ENCODE assay signal across 11 mouse cellular contexts in genomic region chr2:131134826-131135400, GRCm38 (mm10). TPM values are rescaled to one million over a fixed set of nuclear protein-coding genes. Genes with fewer than 3 reads are reported as not detected.
DNase-seq lines count a peak whose midpoint lies in the region; ATAC-seq and TF ChIP-seq lines count a peak whose summit lies in the region.
"Had no signal": no experiment of that assay in that cellular context is flagged by ENCODE, and none has a peak within 500 bp of the region (broad histone marks: within the 10 kb centered on the region; RNA-seq: fewer than 3 reads in every experiment).

No protein-coding gene starts in this region.

- 79% methylated on average over 8 of the region's 8 CpGs for WGBS in forebrain, embryonic 10.5 days
- WGBS in forebrain, postnatal 0 days: 90% methylated on average over 8 of the region's 8 CpGs
- 76% methylated on average over 8 of the region's 8 CpGs for WGBS in lung, embryonic 15.5 days
- 76% methylated on average over 8 of the region's 8 CpGs for WGBS in embryonic facial prominence, embryonic 12.5 days

- H3K36me3 ChIP-seq in forebrain, embryonic 10.5 days (replicated peaks): peaks cover 23% of the 10 kb centered on the region; the same call in 1 of the 2 replicates
- no peaks in the 10 kb centered on the region for H3K36me3 ChIP-seq in forebrain, postnatal 0 days (ENCODE audit: insufficient read depth)
- 0 out of 2 replicates have a peak, but pooled peaks cover 3% of the 10 kb centered on the region for H3K36me3 ChIP-seq in lung, embryonic 15.5 days
- peaks cover 58% of the 10 kb centered on the region for H3K36me3 ChIP-seq in embryonic facial prominence, embryonic 12.5 days
- H3K36me3 ChIP-seq: neural tube, embryonic 12.5 days had no signal

- no peaks in the 10 kb centered on the region for H3K9me3 ChIP-seq in forebrain, embryonic 10.5 days
- no peaks in the 10 kb centered on the region for H3K9me3 ChIP-seq in forebrain, postnatal 0 days (ENCODE audit: low read length)
- no peaks in the 10 kb centered on the region for H3K9me3 ChIP-seq in lung, embryonic 15.5 days
- no peaks in the 10 kb centered on the region for H3K9me3 ChIP-seq in embryonic facial prominence, embryonic 12.5 days
- H3K9me3 ChIP-seq: neural tube, embryonic 12.5 days had no signal

- H3K9ac ChIP-seq in forebrain, postnatal 0 days: no peak overlapping the region
- no peak overlapping the region for H3K9ac ChIP-seq in lung, embryonic 15.5 days
- H3K9ac ChIP-seq in embryonic facial prominence, embryonic 12.5 days: no peak overlapping the region
- H3K9ac ChIP-seq: neural tube, embryonic 12.5 days had no signal

- H3K4me3 ChIP-seq in forebrain, embryonic 10.5 days: no peak overlapping the region
- no peak overlapping the region for H3K4me3 ChIP-seq in forebrain, postnatal 0 days (ENCODE audit: low read depth, low read length)
- no peak overlapping the region for H3K4me3 ChIP-seq in lung, embryonic 15.5 days
- no peak overlapping the region for H3K4me3 ChIP-seq in embryonic facial prominence, embryonic 12.5 days
- H3K4me3 ChIP-seq: neural tube, embryonic 12.5 days had no signal

- H3K27ac ChIP-seq in forebrain, embryonic 10.5 days: peak overlapping the region; percentile 66
- H3K27ac ChIP-seq in forebrain, postnatal 0 days (ENCODE audit: low read depth, low read length): no peak overlapping the region
- peak overlapping the region; percentile 69 for H3K27ac ChIP-seq in lung, embryonic 15.5 days
- peak overlapping the region; percentile 51; the same call in 1 of the 2 replicates for H3K27ac ChIP-seq in embryonic facial prominence, embryonic 12.5 days
- H3K27ac ChIP-seq: neural tube, embryonic 12.5 days had no signal

- no peaks in the 10 kb centered on the region for H3K27me3 ChIP-seq in forebrain, embryonic 10.5 days (ENCODE audit: poor library complexity, severe bottlenecking)
- H3K27me3 ChIP-seq in forebrain, postnatal 0 days (ENCODE audit: insufficient read depth, low read length): no peaks in the 10 kb centered on the region
- H3K27me3 ChIP-seq in lung, embryonic 15.5 days: no peaks in the 10 kb centered on the region
- H3K27me3 ChIP-seq in embryonic facial prominence, embryonic 12.5 days: no peaks in the 10 kb centered on the region
- H3K27me3 ChIP-seq: neural tube, embryonic 12.5 days had no signal

- no peak for TF ChIP-seq CTCF in forebrain, postnatal 0 days (IDR thresholded peaks at IDR 0.05; ENCODE audit: low read depth)

- ATAC-seq in forebrain, postnatal 0 days: no peak
- ATAC-seq in lung, embryonic 15.5 days (ENCODE audit: borderline replicate concordance, extremely low read depth, low FRiP score, low TSS enrichment): no peak
- ATAC-seq in embryonic facial prominence, embryonic 12.5 days (ENCODE audit: insufficient number of reproducible peaks, insufficient read depth, low FRiP score, low TSS enrichment): no peak
- no peak for ATAC-seq in granulocyte monocyte progenitor cell, adult 5-6 weeks (replicated peaks; ENCODE audit: poor library complexity, severe bottlenecking)

- H3K4me2 ChIP-seq in forebrain, postnatal 0 days (ENCODE audit: low read depth): no peak overlapping the region
- H3K4me2 ChIP-seq in lung, embryonic 15.5 days: no peak overlapping the region
- no peak overlapping the region for H3K4me2 ChIP-seq in embryonic facial prominence, embryonic 12.5 days (replicated peaks)
- H3K4me2 ChIP-seq: neural tube, embryonic 12.5 days had no signal

- no peak for DNase-seq in forebrain, embryonic 10.5 days (ENCODE audit: extremely low spot score, low spot score)
- DNase-seq in forebrain, postnatal 0 days: no peak
- no peak for DNase-seq in lung, postnatal 4 days
- peak; percentile 36 for DNase-seq in liver
- no peak for DNase-seq in embryo, embryonic 11 days
- DNase-seq: cerebellum, adult 9-10 months had no signal

- peaks cover 33% of the 10 kb centered on the region for H3K4me1 ChIP-seq in forebrain, embryonic 10.5 days
- no peaks in the 10 kb centered on the region for H3K4me1 ChIP-seq in forebrain, postnatal 0 days (ENCODE audit: insufficient read depth)
- H3K4me1 ChIP-seq in lung, embryonic 15.5 days: peaks cover 15% of the 10 kb centered on the region
- peaks cover 15% of the 10 kb centered on the region for H3K4me1 ChIP-seq in embryonic facial prominence, embryonic 12.5 days
- H3K4me1 ChIP-seq: neural tube, embryonic 12.5 days had no signal

RNA-seq across cellular contexts. Expression of gene Gm11037, which starts 1.6 kb away (rescaled TPM):
- not detected in 2 replicates for polyA plus RNA-seq in forebrain, embryonic 10.5 days (2016; fragmentation: Nextera tagmentation; extraction: Ambion mirVana)
- total RNA-seq in forebrain, postnatal 0 days (2014; rRNA removed): not detected in 2 replicates
- not detected in 2 replicates for polyA plus RNA-seq in forebrain, postnatal 0 days (2015; fragmentation: Nextera tagmentation; extraction: Ambion mirVana)
- not detected in 2 replicates for polyA plus RNA-seq in lung, embryonic 15.5 days (2015; fragmentation: Nextera tagmentation; extraction: Ambion mirVana)
- not detected in 2 replicates for polyA plus RNA-seq in embryonic facial prominence, embryonic 12.5 days (2016; fragmentation: Nextera tagmentation; extraction: Ambion mirVana)
- total RNA-seq in granulocyte monocyte progenitor cell, adult 5-6 weeks (2014; fragmentation: Nextera tagmentation): not detected in 2 replicates
- not detected in 2 replicates for total RNA-seq in granulocyte monocyte progenitor cell, adult 5-6 weeks (2017)
- total RNA-seq: layer of hippocampus, postnatal 25 days had no signal
- polyA plus RNA-seq: neural tube, embryonic 12.5 days had no signal

RNA-seq across cellular contexts. Expression of gene Hspa12b, which starts 7.8 kb away (rescaled TPM):
- 8.4 and 8.7 TPM in 2 replicates for polyA plus RNA-seq in forebrain, embryonic 10.5 days (2016; fragmentation: Nextera tagmentation; extraction: Ambion mirVana)
- total RNA-seq in forebrain, postnatal 0 days (2014; rRNA removed): 5.3 and 6.3 TPM in 2 replicates
- 2.2 and 2.4 TPM in 2 replicates for polyA plus RNA-seq in forebrain, postnatal 0 days (2015; fragmentation: Nextera tagmentation; extraction: Ambion mirVana)
- polyA plus RNA-seq in lung, embryonic 15.5 days (2015; fragmentation: Nextera tagmentation; extraction: Ambion mirVana): 15.0 and 16.5 TPM in 2 replicates
- polyA plus RNA-seq in embryonic facial prominence, embryonic 12.5 days (2016; fragmentation: Nextera tagmentation; extraction: Ambion mirVana): 15.9 and 17.7 TPM in 2 replicates
- total RNA-seq in granulocyte monocyte progenitor cell, adult 5-6 weeks (2014; fragmentation: Nextera tagmentation): not detected in 2 replicates
- not detected in 2 replicates for total RNA-seq in granulocyte monocyte progenitor cell, adult 5-6 weeks (2017)

RNA-seq across cellular contexts. Expression of gene 1700037H04Rik, which starts 25.0 kb away (rescaled TPM):
- polyA plus RNA-seq in forebrain, embryonic 10.5 days (2016; fragmentation: Nextera tagmentation; extraction: Ambion mirVana): 128 and 129 TPM in 2 replicates
- 47.2 and 95.0 TPM in 2 replicates for total RNA-seq in forebrain, postnatal 0 days (2014; rRNA removed)
- 94.0 and 96.2 TPM in 2 replicates for polyA plus RNA-seq in forebrain, postnatal 0 days (2015; fragmentation: Nextera tagmentation; extraction: Ambion mirVana)
- polyA plus RNA-seq in lung, embryonic 15.5 days (2015; fragmentation: Nextera tagmentation; extraction: Ambion mirVana): 60.4 and 61.5 TPM in 2 replicates
- 74.1 and 79.5 TPM in 2 replicates for polyA plus RNA-seq in embryonic facial prominence, embryonic 12.5 days (2016; fragmentation: Nextera tagmentation; extraction: Ambion mirVana)
- total RNA-seq in granulocyte monocyte progenitor cell, adult 5-6 weeks (2014; fragmentation: Nextera tagmentation): 66.9 and 115 TPM in 2 replicates
- 30.3 and 40.6 TPM in 2 replicates for total RNA-seq in granulocyte monocyte progenitor cell, adult 5-6 weeks (2017)

RNA-seq across cellular contexts. Expression of gene Cenpb, which starts 45.0 kb away (rescaled TPM):
- 8.9 and 10.0 TPM in 2 replicates for polyA plus RNA-seq in forebrain, embryonic 10.5 days (2016; fragmentation: Nextera tagmentation; extraction: Ambion mirVana)
- 113 and 120 TPM in 2 replicates for total RNA-seq in forebrain, postnatal 0 days (2014; rRNA removed)
- 13.0 and 17.9 TPM in 2 replicates for polyA plus RNA-seq in forebrain, postnatal 0 days (2015; fragmentation: Nextera tagmentation; extraction: Ambion mirVana)
- 12.6 and 14.1 TPM in 2 replicates for polyA plus RNA-seq in lung, embryonic 15.5 days (2015; fragmentation: Nextera tagmentation; extraction: Ambion mirVana)
- 12.6 and 14.8 TPM in 2 replicates for polyA plus RNA-seq in embryonic facial prominence, embryonic 12.5 days (2016; fragmentation: Nextera tagmentation; extraction: Ambion mirVana)
- 14.3 and 24.3 TPM in 2 replicates for total RNA-seq in granulocyte monocyte progenitor cell, adult 5-6 weeks (2014; fragmentation: Nextera tagmentation)
- total RNA-seq in granulocyte monocyte progenitor cell, adult 5-6 weeks (2017): 16.1 and 18.6 TPM in 2 replicates

RNA-seq across cellular contexts. Expression of gene Siglec1, which starts 48.3 kb away (rescaled TPM):
- 0.09 and 0.12 TPM in 2 replicates for polyA plus RNA-seq in forebrain, embryonic 10.5 days (2016; fragmentation: Nextera tagmentation; extraction: Ambion mirVana)
- 0.62 and 1.7 TPM in 2 replicates for total RNA-seq in forebrain, postnatal 0 days (2014; rRNA removed)
- 0.18 and 0.19 TPM in 2 replicates for polyA plus RNA-seq in forebrain, postnatal 0 days (2015; fragmentation: Nextera tagmentation; extraction: Ambion mirVana)
- polyA plus RNA-seq in lung, embryonic 15.5 days (2015; fragmentation: Nextera tagmentation; extraction: Ambion mirVana): 0.44 and 0.47 TPM in 2 replicates
- 0.08 and 0.11 TPM in 2 replicates for polyA plus RNA-seq in embryonic facial prominence, embryonic 12.5 days (2016; fragmentation: Nextera tagmentation; extraction: Ambion mirVana)
- not detected in 2 replicates for total RNA-seq in granulocyte monocyte progenitor cell, adult 5-6 weeks (2014; fragmentation: Nextera tagmentation)
- total RNA-seq in granulocyte monocyte progenitor cell, adult 5-6 weeks (2017): not detected in 2 replicates
